Mouse (Mus musculus): ENCODE measurements around the gene Slc25a43. TPM values are rescaled to one million over a fixed set of nuclear protein-coding genes. Genes with fewer than 3 reads are reported as not detected.

Slc25a43 gene
- polyA plus RNA-seq, 1 experiment from 2014 or later, result 0.99 TPM

DNA sequence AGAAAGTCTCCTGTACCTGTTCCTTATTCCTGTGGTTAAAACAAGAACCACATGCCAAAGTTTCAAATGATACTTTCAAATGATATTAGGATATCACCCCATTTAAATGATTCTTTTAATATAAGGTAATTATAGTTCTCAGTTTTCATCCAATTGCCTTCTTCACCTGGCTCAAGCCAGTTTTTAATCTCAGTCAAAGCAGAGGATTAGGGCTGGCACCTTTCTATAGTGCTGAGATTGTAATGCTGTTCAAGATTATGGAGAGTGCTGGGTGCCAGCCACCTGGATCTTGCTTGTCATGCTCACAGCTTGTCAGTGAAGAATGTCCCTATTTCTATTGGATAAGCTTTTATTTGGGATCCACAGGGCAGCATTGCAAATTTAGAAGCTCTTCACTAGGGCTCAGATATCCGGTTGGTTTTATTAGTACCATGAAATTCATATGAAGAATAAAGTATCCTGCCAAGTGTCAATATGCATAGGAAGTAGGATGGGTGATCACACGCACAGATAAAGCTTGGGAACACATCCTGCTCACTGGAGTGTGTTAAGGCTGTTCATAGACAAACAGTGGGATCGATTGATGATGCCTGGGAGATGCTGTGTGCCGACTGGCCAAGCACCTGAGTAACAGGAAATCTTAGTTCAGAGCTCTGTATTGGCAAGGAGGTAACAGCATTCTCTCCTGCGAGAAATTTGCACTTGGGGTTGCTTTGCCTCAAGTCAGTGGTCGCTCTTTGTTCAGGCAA is 55.8 kb downstream of the Slc25a43 start:
- H3K9me3 ChIP-seq (replicated peaks; ENCODE audit: control insufficient read depth, low read length), result no peaks in the 10 kb centered on the region
- no peak overlapping the region for H3K4me3 ChIP-seq (ENCODE audit: low read depth, low read length)
- H3K27me3 ChIP-seq (ENCODE audit: control insufficient read depth, insufficient read depth, low read depth, low read length), result no peaks in the 10 kb centered on the region
- H3K4me2 ChIP-seq (ENCODE audit: low read depth, low read length), result no peak overlapping the region
- peaks cover 7% of the 10 kb centered on the region for H3K36me3 ChIP-seq (ENCODE audit: control insufficient read depth, insufficient read depth)
- no peak overlapping the region for H3K27ac ChIP-seq (ENCODE audit: low read length)
- no peak overlapping the region for H3K9ac ChIP-seq (ENCODE audit: low read depth, low read length)
- ATAC-seq (ENCODE audit: low read depth), result no peak
- WGBS (ENCODE audit: insufficient replicate concordance), result 34% methylated on average over 6 of the region's 6 CpGs
- no peaks in the 10 kb centered on the region for H3K4me1 ChIP-seq (ENCODE audit: control insufficient read depth, low read depth, low read length)

DNA sequence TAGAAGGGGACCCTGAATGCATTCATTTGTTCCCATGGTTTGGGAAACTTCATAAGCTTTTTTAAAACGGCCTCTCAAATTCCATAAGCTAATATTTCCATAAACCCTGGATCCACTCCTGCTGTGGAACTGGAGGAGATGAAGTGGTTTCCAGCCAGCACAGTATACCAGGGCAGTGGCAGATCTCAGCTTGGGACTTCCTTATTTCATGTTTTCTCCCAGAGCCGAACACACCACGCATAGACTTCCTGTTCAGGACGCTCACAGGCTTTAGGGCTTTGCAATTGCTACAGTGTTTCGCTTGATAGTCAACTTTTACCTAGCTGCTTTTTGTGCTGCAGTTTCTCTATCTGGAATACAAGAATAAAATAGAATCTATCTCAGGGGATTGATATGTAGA is 59.7 kb downstream of the Slc25a43 start:
- 34% methylated on average over 5 of the region's 5 CpGs for WGBS (ENCODE audit: insufficient replicate concordance)
- H3K4me1 ChIP-seq (ENCODE audit: control insufficient read depth, low read depth, low read length), result peaks cover 4% of the 10 kb centered on the region
- H3K4me3 ChIP-seq (ENCODE audit: low read depth, low read length), result no peak overlapping the region
- H3K9me3 ChIP-seq (replicated peaks; ENCODE audit: control insufficient read depth, low read length), result no peaks in the 10 kb centered on the region
- H3K27ac ChIP-seq (ENCODE audit: low read length), result no peak overlapping the region
- H3K36me3 ChIP-seq (ENCODE audit: control insufficient read depth, insufficient read depth), result peaks cover under 1% of the 10 kb centered on the region; the same call in 1 of the 2 replicates
- H3K27me3 ChIP-seq (ENCODE audit: control insufficient read depth, insufficient read depth, low read depth, low read length), result no peaks in the 10 kb centered on the region
- no peak overlapping the region for H3K9ac ChIP-seq (ENCODE audit: low read depth, low read length)
- ATAC-seq (ENCODE audit: low read depth), result no peak
- no peak overlapping the region for H3K4me2 ChIP-seq (ENCODE audit: low read depth, low read length)

DNA sequence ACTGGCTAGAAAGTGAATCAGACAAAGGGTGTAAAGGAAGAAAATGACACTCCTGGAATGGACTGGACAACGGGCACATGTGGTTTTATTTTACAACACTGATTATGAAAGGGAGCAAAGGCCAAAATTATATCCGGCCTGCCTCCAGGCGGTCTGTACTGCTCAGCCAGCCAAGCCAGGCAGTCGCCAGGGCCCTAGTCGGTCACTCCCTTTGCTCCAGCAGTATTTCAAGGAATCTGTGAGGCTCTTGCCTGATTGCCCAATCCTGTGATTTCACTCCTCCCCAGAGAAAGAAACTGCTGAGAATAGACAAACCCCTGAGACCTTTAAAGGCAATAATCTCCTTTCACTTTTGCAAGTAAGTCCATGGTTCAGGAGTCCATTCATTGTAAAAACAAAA is 60.7 kb downstream of the Slc25a43 start:
- Histone ChIP-seq H3K9me3 (replicated peaks; ENCODE audit: control insufficient read depth, low read length) (no peaks in the 10 kb centered on the region), H3K9ac (ENCODE audit: low read depth, low read length) (no peak overlapping the region), H3K36me3 (ENCODE audit: control insufficient read depth, insufficient read depth) (no peaks in the 10 kb centered on the region), H3K27me3 (ENCODE audit: control insufficient read depth, insufficient read depth, low read depth, low read length) (no peaks in the 10 kb centered on the region), H3K4me2 (ENCODE audit: low read depth, low read length) (no peak overlapping the region), H3K4me3 (ENCODE audit: low read depth, low read length) (no peak overlapping the region), H3K27ac (ENCODE audit: low read length) (no peak overlapping the region), H3K4me1 (ENCODE audit: control insufficient read depth, low read depth, low read length) (peaks cover 6% of the 10 kb centered on the region)
- ATAC-seq (ENCODE audit: low read depth), result no peak
- 51% methylated on average over 5 of the region's 5 CpGs for WGBS (ENCODE audit: insufficient replicate concordance)

DNA sequence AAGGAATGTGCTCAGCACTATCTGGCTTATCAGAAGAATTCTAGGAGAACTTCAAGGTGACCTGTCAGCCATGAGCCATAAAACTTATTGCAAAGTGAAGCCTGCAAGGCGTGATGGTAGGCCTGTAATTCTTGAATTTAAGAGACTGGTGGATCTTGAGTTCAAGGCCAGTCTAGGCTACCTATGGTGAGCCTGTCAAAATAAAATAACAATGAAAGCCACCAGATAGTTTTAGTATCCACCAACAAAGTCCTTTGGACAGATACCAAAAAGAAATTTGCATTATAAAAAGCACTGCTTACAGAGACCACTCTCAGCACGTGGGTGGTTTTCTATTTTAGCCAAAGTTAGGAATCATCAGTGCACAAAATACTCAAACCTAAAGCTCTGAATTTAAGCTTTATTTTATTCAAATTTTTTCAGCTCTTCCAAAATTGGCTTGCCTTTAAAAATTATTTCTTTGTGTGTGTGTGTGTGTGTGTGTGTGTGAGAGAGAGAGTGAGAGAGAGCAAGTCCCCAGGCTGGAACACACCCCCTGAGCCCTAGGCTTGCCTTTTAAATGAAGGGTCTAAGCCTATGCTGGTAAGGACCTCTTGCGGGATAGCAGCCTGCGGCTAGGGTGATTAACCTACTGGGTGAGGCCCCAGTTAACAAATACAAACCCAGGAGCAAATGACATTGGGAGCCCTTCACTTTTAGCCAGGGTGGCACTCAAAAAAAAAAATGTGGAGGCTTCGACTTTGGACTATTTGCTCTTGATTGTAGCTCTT is 62.2 kb downstream of the Slc25a43 start:
- ATAC-seq (ENCODE audit: low read depth), result no peak
- Histone ChIP-seq H3K9me3 (replicated peaks; ENCODE audit: control insufficient read depth, low read length) (no peaks in the 10 kb centered on the region), H3K9ac (ENCODE audit: low read depth, low read length) (no peak overlapping the region), H3K4me3 (ENCODE audit: low read depth, low read length) (no peak overlapping the region), H3K27ac (ENCODE audit: low read length) (no peak overlapping the region), H3K4me2 (ENCODE audit: low read depth, low read length) (no peak overlapping the region), H3K4me1 (ENCODE audit: control insufficient read depth, low read depth, low read length) (peaks cover 6% of the 10 kb centered on the region), H3K27me3 (ENCODE audit: control insufficient read depth, insufficient read depth, low read depth, low read length) (no peaks in the 10 kb centered on the region), H3K36me3 (ENCODE audit: control insufficient read depth, insufficient read depth) (no peaks in the 10 kb centered on the region)
- WGBS (ENCODE audit: insufficient replicate concordance), result 51% methylated on average over 5 of the region's 5 CpGs

DNA sequence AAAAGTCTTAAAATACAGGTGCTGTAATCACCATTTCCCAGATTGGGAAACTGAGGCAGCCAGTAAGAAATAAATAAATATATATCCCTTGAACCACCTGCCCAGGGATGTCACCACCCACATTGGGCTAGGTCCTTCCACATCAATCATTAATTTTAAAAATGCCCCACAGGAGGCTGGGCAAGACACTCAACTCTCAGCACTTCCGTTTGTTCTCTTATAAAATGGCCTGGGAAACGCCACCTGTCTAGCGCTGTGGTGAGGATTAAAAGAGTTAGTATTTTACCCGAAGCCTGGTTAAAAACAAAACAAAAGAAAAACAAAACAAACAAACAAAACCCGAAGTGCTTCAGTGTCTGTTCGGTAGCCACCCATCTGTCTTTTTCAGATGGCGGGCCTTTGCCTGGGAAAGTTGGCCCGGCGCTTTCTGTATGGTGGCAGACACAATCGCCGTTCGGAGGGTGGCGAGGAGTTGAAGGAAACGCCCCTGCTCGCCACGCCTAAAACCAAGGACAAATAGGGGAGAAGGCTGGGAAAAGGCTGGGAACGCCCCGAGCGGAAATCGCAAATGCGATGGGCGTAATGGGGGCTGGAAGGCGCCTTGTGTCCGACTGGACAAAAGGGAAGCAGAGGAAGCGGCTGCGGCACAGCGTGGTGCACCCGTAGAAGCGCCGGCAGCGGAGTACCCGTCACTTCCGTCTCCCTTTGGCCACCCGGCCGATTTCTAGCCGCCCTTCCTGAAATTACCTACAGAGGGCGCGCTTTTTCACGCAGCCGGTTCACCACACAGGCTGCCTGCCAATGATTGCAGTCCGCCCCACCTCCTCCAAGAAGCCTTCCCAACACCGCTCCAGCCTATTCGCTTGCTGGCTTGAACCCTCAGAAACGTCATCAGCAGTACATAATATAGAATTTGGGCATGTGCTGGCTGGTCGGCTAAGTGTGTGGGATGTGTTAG is 64.2 kb downstream of the Slc25a43 start:
- H3K27ac ChIP-seq (ENCODE audit: low read length), result peak overlapping the region; percentile 89
- H3K36me3 ChIP-seq (ENCODE audit: control insufficient read depth, insufficient read depth), result no peaks in the 10 kb centered on the region
- H3K9ac ChIP-seq (ENCODE audit: low read depth, low read length), result peak overlapping the region; percentile 41
- no peaks in the 10 kb centered on the region for H3K9me3 ChIP-seq (replicated peaks; ENCODE audit: control insufficient read depth, low read length)
- no peaks in the 10 kb centered on the region for H3K27me3 ChIP-seq (ENCODE audit: control insufficient read depth, insufficient read depth, low read depth, low read length)
- H3K4me3 ChIP-seq (ENCODE audit: low read depth, low read length), result peak overlapping the region; percentile 65
- peaks cover 6% of the 10 kb centered on the region for H3K4me1 ChIP-seq (ENCODE audit: control insufficient read depth, low read depth, low read length)
- peak overlapping the region; percentile 62 for H3K4me2 ChIP-seq (ENCODE audit: low read depth, low read length)
- peak; percentile 87 for ATAC-seq (ENCODE audit: low read depth)
- WGBS (ENCODE audit: insufficient replicate concordance), result 15% methylated on average over 44 of the region's 45 CpGs

DNA sequence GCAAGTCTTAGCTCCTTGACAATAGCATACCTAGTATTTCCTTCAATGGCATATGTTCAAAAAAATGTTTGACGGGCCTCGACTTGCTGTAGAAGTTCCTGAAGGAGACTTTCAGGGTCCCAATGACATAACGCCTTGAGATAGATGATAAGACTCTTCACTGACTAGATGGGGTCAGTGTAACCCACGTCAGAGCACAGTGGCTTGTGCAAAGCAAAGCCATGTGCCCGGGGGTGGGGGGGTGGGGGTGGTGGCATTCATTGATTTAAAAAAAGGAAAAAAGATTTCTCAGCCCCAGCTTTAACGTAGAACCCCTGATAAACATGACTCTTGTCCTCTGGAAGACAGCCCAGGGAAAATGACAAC is 64.8 kb downstream of the Slc25a43 start:
- H3K9me3 ChIP-seq (replicated peaks; ENCODE audit: control insufficient read depth, low read length), result no peaks in the 10 kb centered on the region
- 52% methylated on average over 6 of the region's 6 CpGs for WGBS (ENCODE audit: insufficient replicate concordance)
- no peak overlapping the region; the same call in 1 of the 2 replicates for H3K27ac ChIP-seq (ENCODE audit: low read length)
- ATAC-seq (ENCODE audit: low read depth), result no peak
- H3K4me2 ChIP-seq (ENCODE audit: low read depth, low read length), result peak overlapping the region; percentile 62
- H3K36me3 ChIP-seq (ENCODE audit: control insufficient read depth, insufficient read depth), result no peaks in the 10 kb centered on the region
- H3K4me1 ChIP-seq (ENCODE audit: control insufficient read depth, low read depth, low read length), result peaks cover 6% of the 10 kb centered on the region
- H3K9ac ChIP-seq (ENCODE audit: low read depth, low read length), result no peak overlapping the region
- peak overlapping the region; percentile 65 for H3K4me3 ChIP-seq (ENCODE audit: low read depth, low read length)
- H3K27me3 ChIP-seq (ENCODE audit: control insufficient read depth, insufficient read depth, low read depth, low read length), result no peaks in the 10 kb centered on the region

DNA sequence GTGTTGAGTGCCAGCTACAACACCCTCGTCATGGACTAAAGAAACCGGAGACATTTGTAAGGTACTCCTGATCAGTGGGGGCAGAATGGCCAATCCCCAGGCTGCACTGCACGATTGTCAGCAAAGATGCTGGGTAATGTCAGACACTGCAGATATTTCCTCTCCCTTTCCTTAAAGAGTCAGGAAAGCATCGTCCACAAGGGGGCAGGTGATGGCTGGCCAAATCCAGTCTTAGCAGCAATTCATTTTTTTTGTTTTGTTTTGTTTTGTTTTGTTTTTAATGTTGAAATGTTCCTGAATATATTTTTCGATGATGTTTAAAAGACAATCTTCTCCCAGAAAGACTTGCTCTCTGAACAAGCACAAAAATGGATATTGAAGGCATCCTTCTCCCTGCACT is 67.9 kb downstream of the Slc25a43 start:
- Histone ChIP-seq H3K4me3 (ENCODE audit: low read depth, low read length) (no peak overlapping the region), H3K9ac (ENCODE audit: low read depth, low read length) (no peak overlapping the region), H3K9me3 (replicated peaks; ENCODE audit: control insufficient read depth, low read length) (no peaks in the 10 kb centered on the region), H3K4me2 (ENCODE audit: low read depth, low read length) (no peak overlapping the region), H3K4me1 (ENCODE audit: control insufficient read depth, low read depth, low read length) (peaks cover 6% of the 10 kb centered on the region), H3K36me3 (ENCODE audit: control insufficient read depth, insufficient read depth) (no peaks in the 10 kb centered on the region), H3K27ac (ENCODE audit: low read length) (no peak overlapping the region), H3K27me3 (ENCODE audit: control insufficient read depth, insufficient read depth, low read depth, low read length) (no peaks in the 10 kb centered on the region)
- WGBS (ENCODE audit: insufficient replicate concordance), result 27% methylated on average over 5 of the region's 5 CpGs
- ATAC-seq (ENCODE audit: low read depth), result no peak

DNA sequence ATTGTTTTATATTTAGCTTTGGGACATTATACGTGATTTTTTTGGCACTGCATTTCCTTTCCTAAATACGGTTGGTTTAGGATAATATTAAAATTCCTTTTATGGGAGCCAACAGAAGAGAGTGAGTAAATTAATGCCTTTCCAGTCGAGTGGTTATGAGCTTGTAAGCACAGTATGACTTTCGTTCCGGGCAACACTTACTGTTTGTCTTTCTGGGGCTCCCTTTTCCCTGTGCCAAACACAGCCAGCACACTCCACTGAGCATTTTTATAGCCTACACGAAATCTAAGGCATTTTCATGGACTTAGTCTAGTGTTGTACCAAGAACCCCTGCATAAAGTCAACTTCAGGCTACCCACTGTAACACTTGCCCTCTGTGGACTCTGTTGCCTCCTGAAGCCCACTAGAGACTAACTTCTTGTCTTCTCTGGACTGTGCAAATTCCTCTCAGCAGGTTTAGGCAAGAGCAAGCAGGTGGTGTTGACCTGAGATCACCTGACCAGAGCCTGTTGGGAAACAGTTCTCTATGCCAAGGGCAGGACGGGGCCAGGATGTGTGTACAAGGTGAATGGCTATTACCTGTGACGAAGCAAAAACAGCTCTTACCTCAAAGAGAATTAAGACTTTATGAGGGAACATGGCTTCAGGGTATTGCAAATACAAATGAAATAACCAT is 70.8 kb downstream of the Slc25a43 start:
- H3K4me3 ChIP-seq (ENCODE audit: low read depth, low read length), result no peak overlapping the region
- WGBS (ENCODE audit: insufficient replicate concordance), result 61% methylated on average over 8 of the region's 8 CpGs
- H3K9me3 ChIP-seq (replicated peaks; ENCODE audit: control insufficient read depth, low read length), result no peaks in the 10 kb centered on the region
- no peak overlapping the region for H3K4me2 ChIP-seq (ENCODE audit: low read depth, low read length)
- no peaks in the 10 kb centered on the region for H3K36me3 ChIP-seq (ENCODE audit: control insufficient read depth, insufficient read depth)
- peak; percentile 89 for ATAC-seq (ENCODE audit: low read depth)
- peak overlapping the region; percentile 45 for H3K27ac ChIP-seq (ENCODE audit: low read length)
- no peak overlapping the region for H3K9ac ChIP-seq (ENCODE audit: low read depth, low read length)
- H3K4me1 ChIP-seq (ENCODE audit: control insufficient read depth, low read depth, low read length), result peaks cover 5% of the 10 kb centered on the region; the same call in 1 of the 2 replicates
- no peaks in the 10 kb centered on the region for H3K27me3 ChIP-seq (ENCODE audit: control insufficient read depth, insufficient read depth, low read depth, low read length)

All from liver, embryonic 16.5 days (tissue).